Mouse (Mus musculus): Measurements from ENCODE around the gene Cryga. TPM values are rescaled to one million over a fixed set of nuclear protein-coding genes. Genes with fewer than 3 reads are reported as not detected.

Gene Cryga
- polyA plus RNA-seq, 1 experiment from 2014 or later, result not detected

Other genes starting within 250 kb of the Cryga start
- 1.1 and 1.4 TPM in 2 replicates for gene Plekhm3, start 146.5 kb downstream of the Cryga start, polyA plus RNA-seq (2015; fragmentation: Nextera tagmentation; extraction: Ambion mirVana)
- gene Akr1cl, start 70.6 kb downstream of the Cryga start, polyA plus RNA-seq (2015; fragmentation: Nextera tagmentation; extraction: Ambion mirVana), result not detected in 2 replicates
- not detected in 2 replicates for gene Cryge, start 52.2 kb downstream of the Cryga start, polyA plus RNA-seq (2015; fragmentation: Nextera tagmentation; extraction: Ambion mirVana)
- gene Crygd, start 39.9 kb downstream of the Cryga start, polyA plus RNA-seq (2015; fragmentation: Nextera tagmentation; extraction: Ambion mirVana), result not detected in 2 replicates
- not detected in 2 replicates for gene Crygc, start 29.7 kb downstream of the Cryga start, polyA plus RNA-seq (2015; fragmentation: Nextera tagmentation; extraction: Ambion mirVana)
- not detected in 2 replicates for gene Crygb, start 21.1 kb downstream of the Cryga start, polyA plus RNA-seq (2015; fragmentation: Nextera tagmentation; extraction: Ambion mirVana)
- gene Gm28845, start 16.2 kb upstream of the Cryga start, polyA plus RNA-seq (2015; fragmentation: Nextera tagmentation; extraction: Ambion mirVana), result not detected in 2 replicates
- 0.12 and 0.19 TPM in 2 replicates for gene D630023F18Rik, start 19.8 kb upstream of the Cryga start, polyA plus RNA-seq (2015; fragmentation: Nextera tagmentation; extraction: Ambion mirVana)
- gene Idh1, start 83.1 kb upstream of the Cryga start, polyA plus RNA-seq (2015; fragmentation: Nextera tagmentation; extraction: Ambion mirVana), result 120 and 121 TPM in 2 replicates
- 3.4 and 3.6 TPM in 2 replicates for gene Pikfyve, start 83.3 kb upstream of the Cryga start, polyA plus RNA-seq (2015; fragmentation: Nextera tagmentation; extraction: Ambion mirVana)
- gene Pth2r, start 178.7 kb upstream of the Cryga start, polyA plus RNA-seq (2015; fragmentation: Nextera tagmentation; extraction: Ambion mirVana), result 0.06 and 0.07 TPM in 2 replicates